Mouse (Mus musculus): Measurements from ENCODE around the gene Glyr1. TPM values are rescaled to one million over a fixed set of nuclear protein-coding genes. Genes with fewer than 3 reads are reported as not detected.

Glyr1 gene
- polyA plus RNA-seq, 1 experiment = 47.6 TPM

GRCm38 (mm10) chr16:4976180-4976579, 73.5 kb downstream of the Glyr1 start:
- peaks cover 25% of the 10 kb centered on the region for H3K27me3 ChIP-seq (ENCODE audit: control insufficient read depth, insufficient read depth, insufficient read length)
- no peak overlapping the region for H3ac ChIP-seq (ENCODE audit: control insufficient read depth, insufficient read length, low read depth)
- TF ChIP-seq CEBPB (IDR thresholded peaks at IDR 0.05; ENCODE audit: low read depth) = no peak
- TF ChIP-seq MAX (IDR thresholded peaks at IDR 0.05) = no peak
- TF ChIP-seq CTCF (IDR thresholded peaks at IDR 0.05; ENCODE audit: control insufficient read depth, insufficient read depth, insufficient read length) = no peak
- TF ChIP-seq MYOD1 (IDR thresholded peaks at IDR 0.05; ENCODE audit: control insufficient read depth, insufficient read length, low read depth) = no peak
- TF ChIP-seq MYOG (IDR thresholded peaks at IDR 0.05; ENCODE audit: control insufficient read depth, extremely low read depth, insufficient read length) = no peak
- TF ChIP-seq USF1 (IDR thresholded peaks at IDR 0.05; ENCODE audit: low read depth) = no peak
- H3K79me3 ChIP-seq (ENCODE audit: low read depth) = no peaks in the 10 kb centered on the region
- no peak overlapping the region for H3K4me3 ChIP-seq (ENCODE audit: insufficient read depth, poor library complexity, severe bottlenecking)
- no peaks in the 10 kb centered on the region for H3K36me3 ChIP-seq (ENCODE audit: control insufficient read depth, insufficient read depth)
- no peaks in the 10 kb centered on the region for H3K79me2 ChIP-seq (ENCODE audit: control insufficient read depth, insufficient read depth)

- Histone ChIP-seq H3K4me3 (ENCODE audit: insufficient read depth, poor library complexity, severe bottlenecking) (no peak overlapping the region), H3K36me3 (ENCODE audit: control insufficient read depth, insufficient read depth) (no peaks in the 10 kb centered on the region), H3K79me3 (ENCODE audit: low read depth) (no peaks in the 10 kb centered on the region), H3K79me2 (ENCODE audit: control insufficient read depth, insufficient read depth) (no peaks in the 10 kb centered on the region), H3K27me3 (ENCODE audit: control insufficient read depth, insufficient read depth, insufficient read length) (peaks cover 27% of the 10 kb centered on the region), H3ac (ENCODE audit: control insufficient read depth, insufficient read length, low read depth) (no peak overlapping the region)
- TF ChIP-seq MYOG (IDR thresholded peaks at IDR 0.05; ENCODE audit: control insufficient read depth, extremely low read depth, insufficient read length) = no peak
- TF ChIP-seq MYOD1 (IDR thresholded peaks at IDR 0.05; ENCODE audit: control insufficient read depth, insufficient read length, low read depth) = no peak
- TF ChIP-seq MAX (IDR thresholded peaks at IDR 0.05) = no peak
- TF ChIP-seq USF1 (IDR thresholded peaks at IDR 0.05; ENCODE audit: low read depth) = no peak
- no peak for TF ChIP-seq FOSL1 (IDR thresholded peaks at IDR 0.05; ENCODE audit: insufficient read depth, low read length, poor library complexity, severe bottlenecking)
- no peak for TF ChIP-seq CTCF (IDR thresholded peaks at IDR 0.05; ENCODE audit: control insufficient read depth, insufficient read depth, insufficient read length)
- TF ChIP-seq CEBPB (IDR thresholded peaks at IDR 0.05; ENCODE audit: low read depth) = no peak
These were observed 75.1 kb downstream of the Glyr1 start for GRCm38 (mm10) chr16:4974521-4974920.

- peaks cover 29% of the 10 kb centered on the region for H3K27me3 ChIP-seq (ENCODE audit: control insufficient read depth, insufficient read depth, insufficient read length)
- no peak for TF ChIP-seq MAX (IDR thresholded peaks at IDR 0.05)
- TF ChIP-seq MYOD1 (IDR thresholded peaks at IDR 0.05; ENCODE audit: control insufficient read depth, insufficient read length, low read depth) = no peak
- H3K79me2 ChIP-seq (ENCODE audit: control insufficient read depth, insufficient read depth) = no peaks in the 10 kb centered on the region
- no peaks in the 10 kb centered on the region for H3K79me3 ChIP-seq (ENCODE audit: low read depth)
- H3K36me3 ChIP-seq (ENCODE audit: control insufficient read depth, insufficient read depth) = no peaks in the 10 kb centered on the region
- H3K4me3 ChIP-seq (ENCODE audit: insufficient read depth, poor library complexity, severe bottlenecking) = no peak overlapping the region
- no peak overlapping the region for H3ac ChIP-seq (ENCODE audit: control insufficient read depth, insufficient read length, low read depth)
These were observed 78.0 kb downstream of the Glyr1 start for GRCm38 (mm10) chr16:4971626-4972025.

- no peak for TF ChIP-seq USF1 (IDR thresholded peaks at IDR 0.05; ENCODE audit: low read depth)
- no peak for TF ChIP-seq MAX (IDR thresholded peaks at IDR 0.05)
- TF ChIP-seq MYOG (IDR thresholded peaks at IDR 0.05; ENCODE audit: control insufficient read depth, extremely low read depth, insufficient read length) = no peak
- no peak for TF ChIP-seq FOSL1 (IDR thresholded peaks at IDR 0.05; ENCODE audit: insufficient read depth, low read length, poor library complexity, severe bottlenecking)
- no peak for TF ChIP-seq CTCF (IDR thresholded peaks at IDR 0.05; ENCODE audit: control insufficient read depth, insufficient read depth, insufficient read length)
- no peaks in the 10 kb centered on the region for H3K36me3 ChIP-seq (ENCODE audit: control insufficient read depth, insufficient read depth)
- no peaks in the 10 kb centered on the region for H3K79me2 ChIP-seq (ENCODE audit: control insufficient read depth, insufficient read depth)
- H3ac ChIP-seq (ENCODE audit: control insufficient read depth, insufficient read length, low read depth) = no peak overlapping the region
- H3K27me3 ChIP-seq (ENCODE audit: control insufficient read depth, insufficient read depth, insufficient read length) = peaks cover 16% of the 10 kb centered on the region
- no peak overlapping the region for H3K4me3 ChIP-seq (ENCODE audit: insufficient read depth, poor library complexity, severe bottlenecking)
- H3K79me3 ChIP-seq (ENCODE audit: low read depth) = no peaks in the 10 kb centered on the region
These were observed 80.4 kb downstream of the Glyr1 start for GRCm38 (mm10) chr16:4969055-4969843.

GRCm38 (mm10) chr16:4968426-4968825, 81.2 kb downstream of the Glyr1 start:
- TF ChIP-seq CEBPB (IDR thresholded peaks at IDR 0.05; ENCODE audit: low read depth) = no peak
- TF ChIP-seq MYOD1 (IDR thresholded peaks at IDR 0.05; ENCODE audit: control insufficient read depth, insufficient read length, low read depth) = no peak
- no peak for TF ChIP-seq MAX (IDR thresholded peaks at IDR 0.05)
- no peak for TF ChIP-seq CTCF (IDR thresholded peaks at IDR 0.05; ENCODE audit: control insufficient read depth, insufficient read depth, insufficient read length)
- no peak for TF ChIP-seq FOSL1 (IDR thresholded peaks at IDR 0.05; ENCODE audit: insufficient read depth, low read length, poor library complexity, severe bottlenecking)
- no peak for TF ChIP-seq MYOG (IDR thresholded peaks at IDR 0.05; ENCODE audit: control insufficient read depth, extremely low read depth, insufficient read length)
- no peak for TF ChIP-seq USF1 (IDR thresholded peaks at IDR 0.05; ENCODE audit: low read depth)

More at GRCm38 (mm10) chr16:4968426-4968825, 81.2 kb downstream of the Glyr1 start:
- H3K79me2 ChIP-seq (ENCODE audit: control insufficient read depth, insufficient read depth) = peaks cover 6% of the 10 kb centered on the region
- H3K27me3 ChIP-seq (ENCODE audit: control insufficient read depth, insufficient read depth, insufficient read length) = peaks cover 15% of the 10 kb centered on the region
- H3K4me3 ChIP-seq (ENCODE audit: insufficient read depth, poor library complexity, severe bottlenecking) = no peak overlapping the region
- H3K79me3 ChIP-seq (ENCODE audit: low read depth) = peaks cover 3% of the 10 kb centered on the region
- H3ac ChIP-seq (ENCODE audit: control insufficient read depth, insufficient read length, low read depth) = no peak overlapping the region
- no peaks in the 10 kb centered on the region for H3K36me3 ChIP-seq (ENCODE audit: control insufficient read depth, insufficient read depth)
